Mouse (Mus musculus) spleen, adult 10 weeks (tissue): ENCODE results near the gene D6Wsu163e. TPM values are rescaled to one million over a fixed set of nuclear protein-coding genes. Genes with fewer than 3 reads are reported as not detected.

Source experiments
- polyA plus RNA-seq: library from polyadenylated mRNA; stranded (reverse); fragments of 350-450 nt; fragmentation: Illumina TruSeq; extraction: RNeasy Lipid Tissue Mini Kit (QIAGEN cat#74804); gene quantifications from one replicate; pipeline ENCODE4 v1.2.3, GENCODE M21; 2015; ENCODE audit warnings: low replicate concordance; ENCODE audit not compliant: insufficient read depth

Gene D6Wsu163e
- polyA plus RNA-seq: 32.3 TPM

GRCm38 (mm10) chr6:126939487-126940171 lies at the start of gene D6Wsu163e, which contains the start of gene Rad51ap1:
Gene D6Wsu163e, plus strand, starts transcription at chr6:126939962.
Gene Rad51ap1, minus strand, starts transcription at chr6:126939587.

GRCm38 (mm10) chr6:126921111-126921881 lies 18.5 kb upstream of the D6Wsu163e start, which contains the start of gene Dyrk4:
Gene Dyrk4, minus strand, starts transcription at chr6:126921839.

GRCm38 (mm10) chr6:127014906-127015770 lies 75.4 kb downstream of the D6Wsu163e start, which contains the start of gene Fgf6:
Gene Fgf6, plus strand, starts transcription at chr6:127015586.

Other genes with a start within 250 kb of the D6Wsu163e start
- gene Kcna6, start 199.3 kb upstream of the D6Wsu163e start, polyA plus RNA-seq: 0.43 TPM
- 87.6 TPM for gene Ndufa9, start 90.8 kb upstream of the D6Wsu163e start, polyA plus RNA-seq
- not detected for gene Akap3, start 86.9 kb upstream of the D6Wsu163e start, polyA plus RNA-seq
- gene Dyrk4, start 18.1 kb upstream of the D6Wsu163e start, polyA plus RNA-seq: 0.66 TPM
- 13.6 TPM for gene Rad51ap1, start 375 bp upstream of the D6Wsu163e start, polyA plus RNA-seq
- not detected for gene Fgf6, start 75.6 kb downstream of the D6Wsu163e start, polyA plus RNA-seq
- gene Fgf23, start 132.9 kb downstream of the D6Wsu163e start, polyA plus RNA-seq: not detected
- 9.0 TPM for gene Tigar, start 169.6 kb downstream of the D6Wsu163e start, polyA plus RNA-seq
- 79.2 TPM for gene Ccnd2, start 212.2 kb downstream of the D6Wsu163e start, polyA plus RNA-seq